Mouse (Mus musculus): ENCODE data around the gene Ap5z1.

Ap5z1 gene

DNA sequence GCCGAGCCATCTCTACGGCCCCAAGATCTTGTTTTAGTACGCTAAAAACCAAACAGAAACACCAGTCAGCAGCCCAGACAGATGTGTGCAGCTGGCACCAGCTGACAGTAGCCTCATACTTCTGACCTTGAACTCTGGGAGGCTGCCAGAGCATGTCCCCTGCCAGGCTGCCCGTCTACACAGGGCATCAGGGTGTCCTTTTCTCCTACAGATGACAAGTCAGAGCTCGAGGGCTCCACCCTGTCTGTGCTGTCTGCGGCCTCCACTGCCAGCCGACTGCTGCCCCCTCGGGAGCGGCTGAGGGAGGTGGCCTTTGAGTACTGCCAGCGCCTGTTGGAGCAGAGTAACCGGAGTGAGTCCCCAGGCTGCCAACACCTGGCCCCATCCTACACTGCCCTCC is 6.1 kb downstream of the Ap5z1 start:
- in situ Hi-C loops (cut with MboI, MseI): no loop called here

DNA sequence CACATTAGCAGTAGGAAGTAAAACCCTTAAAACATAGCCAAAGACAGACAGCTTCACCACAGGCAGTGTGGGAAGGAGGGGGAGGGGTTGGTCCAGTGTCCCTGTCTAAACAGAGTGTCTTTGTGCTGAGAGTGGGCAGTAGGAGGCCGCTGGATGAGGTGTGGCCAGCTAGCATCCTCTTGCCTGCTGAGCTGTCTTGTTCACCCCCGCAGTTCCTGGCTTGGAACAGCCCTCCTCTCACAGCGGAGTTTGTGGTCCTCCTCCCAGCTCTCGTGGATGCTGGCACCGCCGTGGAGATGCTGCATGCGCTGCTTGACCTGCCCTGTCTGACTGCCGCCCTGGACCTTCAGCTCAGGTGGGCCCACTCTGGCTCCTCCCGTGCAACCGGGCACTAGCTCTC is 10.0 kb downstream of the Ap5z1 start:
- in situ Hi-C loops (cut with MboI, MseI): no loop called here

- in situ Hi-C loops (cut with MboI, MseI): no loop called here
These were observed 11.9 kb downstream of the Ap5z1 start for GRCm38 (mm10) chr5:142475669-142476068.

DNA sequence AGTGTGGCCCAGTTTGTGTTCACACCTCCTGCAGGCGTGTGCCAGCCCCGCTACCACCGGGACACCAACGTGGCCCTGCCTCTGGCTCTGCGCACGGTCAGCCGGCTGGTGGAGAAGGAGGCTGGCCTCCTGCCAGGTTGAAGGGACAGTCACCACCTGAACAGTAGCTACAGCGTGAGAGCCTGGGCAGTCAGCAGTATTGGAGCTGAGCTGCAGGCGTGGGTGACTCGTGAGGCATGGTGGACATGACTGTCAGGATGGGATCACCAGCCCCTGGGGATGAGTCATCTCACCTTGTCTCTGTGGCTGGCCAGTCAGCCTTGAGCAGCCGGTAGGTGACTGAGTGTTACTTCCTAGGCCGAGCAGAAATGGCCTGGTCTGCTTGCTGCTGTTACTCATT is 13.6 kb downstream of the Ap5z1 start:
- in situ Hi-C loops (cut with MboI, MseI): no loop called here

DNA sequence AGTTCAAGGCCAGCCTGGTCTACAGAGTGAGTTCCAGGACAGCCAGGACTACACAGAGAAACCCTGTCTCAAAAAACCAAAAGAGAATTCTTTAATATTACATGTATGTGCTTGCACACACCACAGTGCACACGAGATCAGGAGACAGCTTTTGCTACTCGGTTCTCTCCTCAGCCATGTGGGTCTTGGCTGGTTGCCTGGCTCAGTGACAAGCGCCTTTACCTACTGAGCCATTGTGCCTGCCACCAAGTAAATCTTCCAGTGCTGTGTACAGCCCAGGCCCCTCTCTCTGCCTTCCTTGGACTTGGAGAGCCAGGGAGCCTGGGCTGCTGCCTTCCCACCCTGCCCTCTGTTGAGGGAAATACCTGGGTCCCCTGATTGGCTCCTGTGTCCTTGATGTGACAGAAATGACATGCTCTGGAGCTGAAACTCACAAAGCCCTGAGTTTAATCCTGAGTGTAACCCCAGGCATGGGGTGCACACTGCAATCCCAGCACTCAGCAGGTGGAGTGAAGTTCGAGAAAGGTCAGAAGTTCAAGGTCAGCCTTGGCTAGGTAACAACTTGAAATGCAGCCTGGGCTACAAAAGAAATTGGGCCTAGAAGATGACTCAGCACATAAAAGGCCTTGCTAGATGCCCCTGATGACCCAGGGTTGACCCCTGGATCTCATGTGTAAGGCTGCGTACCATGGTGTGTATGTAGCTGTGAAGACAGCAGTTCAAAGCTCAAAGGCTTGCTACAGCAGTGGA is 14.3 kb downstream of the Ap5z1 start:
- in situ Hi-C loops (cut with MboI, MseI): no loop called here

GRCm38 (mm10) chr5:142478829-142479435 is 15.2 kb downstream of the Ap5z1 start:
- in situ Hi-C loops (cut with MboI, MseI): no loop called here

DNA sequence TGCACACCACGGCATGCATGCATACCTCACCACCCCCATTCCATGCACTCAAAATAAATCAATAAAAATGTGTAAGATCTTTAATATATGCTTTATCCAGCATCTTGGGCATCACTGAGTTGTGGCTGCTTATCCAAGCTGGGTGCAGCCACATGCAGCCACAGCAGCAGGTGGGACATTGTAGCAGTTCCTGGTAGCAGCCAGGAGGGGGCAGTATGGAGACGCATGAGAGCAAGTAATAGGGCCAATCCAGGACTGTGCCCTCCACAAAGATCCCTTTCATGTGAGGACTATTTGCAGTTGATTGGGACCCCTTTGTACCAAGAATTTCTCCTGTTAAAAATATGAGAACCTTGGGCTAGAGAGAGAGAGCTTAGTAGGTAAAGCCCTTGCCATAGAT is 18.8 kb downstream of the Ap5z1 start:
- in situ Hi-C loops (cut with MboI, MseI): loop anchor here (5.0 kb wide), 1 partner anchor 65 kb away; no protein-coding TSS in a partner anchor

DNA sequence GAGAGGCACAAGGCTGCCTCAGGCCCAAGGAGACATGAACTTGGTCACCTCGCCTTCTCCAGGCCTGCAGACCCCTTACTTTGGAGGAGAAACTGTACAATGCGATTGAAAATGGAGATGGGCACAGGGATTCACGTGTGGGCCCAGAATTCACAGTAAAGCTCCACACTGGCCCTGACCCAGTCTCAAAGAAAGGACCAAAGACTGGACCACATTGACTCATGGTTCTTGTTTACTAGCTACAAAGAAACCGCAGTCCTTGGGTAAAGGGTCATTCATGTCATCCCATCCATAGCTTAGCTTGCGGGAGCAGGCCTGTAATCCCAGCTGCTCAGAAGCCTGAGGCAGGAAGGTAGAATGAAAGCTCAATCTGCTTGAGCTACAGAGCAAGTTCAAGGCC is 19.8 kb downstream of the Ap5z1 start:
- in situ Hi-C loops (cut with MboI, MseI): loop anchor here (5.0 kb wide), 1 partner anchor 64 kb away; no protein-coding TSS in a partner anchor

DNA sequence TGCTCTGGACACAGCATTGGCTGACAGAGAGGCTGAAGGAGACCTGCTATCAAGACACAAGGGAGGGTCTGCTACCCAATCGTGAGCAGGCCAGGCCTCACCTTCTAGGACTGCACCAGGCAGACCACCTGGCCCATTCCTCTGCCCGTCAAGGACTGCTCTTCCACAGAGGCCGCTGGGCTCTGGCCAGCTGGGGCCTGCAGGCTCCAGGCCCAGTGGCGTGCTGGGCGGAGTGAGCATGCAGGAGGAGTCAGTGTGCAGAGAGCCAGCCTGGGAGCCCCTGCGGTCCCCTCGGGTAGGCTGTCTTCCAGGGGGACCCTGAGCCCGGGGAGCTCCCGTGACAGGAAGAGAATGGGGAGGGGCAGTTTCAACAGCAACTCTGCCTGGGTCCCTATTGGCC is 22.9 kb downstream of the Ap5z1 start:
- in situ Hi-C loops (cut with MboI, MseI): no loop called here

- in situ Hi-C loops (cut with MboI, MseI): no loop called here
These were observed 26.4 kb downstream of the Ap5z1 start for GRCm38 (mm10) chr5:142489955-142490707.

DNA sequence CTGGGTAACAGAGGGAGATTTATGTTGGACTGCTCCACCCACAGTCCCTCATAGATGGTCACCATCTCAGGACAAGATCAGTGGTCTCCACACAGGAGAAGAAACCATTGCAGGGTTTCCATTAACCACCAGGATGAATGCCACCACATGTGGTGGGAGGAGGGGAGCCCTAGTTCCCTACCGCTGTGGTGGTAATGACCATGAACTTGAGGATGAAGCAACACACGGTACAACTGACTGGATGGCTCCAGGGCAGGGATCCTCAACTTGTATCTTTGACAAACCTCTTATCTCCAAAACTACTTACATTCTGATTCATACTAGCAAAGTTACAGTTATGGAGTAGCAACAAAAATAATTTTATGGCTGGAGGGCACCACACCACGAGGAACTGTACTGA is 29.6 kb downstream of the Ap5z1 start:
- in situ Hi-C loops (cut with MboI, MseI): no loop called here

DNA sequence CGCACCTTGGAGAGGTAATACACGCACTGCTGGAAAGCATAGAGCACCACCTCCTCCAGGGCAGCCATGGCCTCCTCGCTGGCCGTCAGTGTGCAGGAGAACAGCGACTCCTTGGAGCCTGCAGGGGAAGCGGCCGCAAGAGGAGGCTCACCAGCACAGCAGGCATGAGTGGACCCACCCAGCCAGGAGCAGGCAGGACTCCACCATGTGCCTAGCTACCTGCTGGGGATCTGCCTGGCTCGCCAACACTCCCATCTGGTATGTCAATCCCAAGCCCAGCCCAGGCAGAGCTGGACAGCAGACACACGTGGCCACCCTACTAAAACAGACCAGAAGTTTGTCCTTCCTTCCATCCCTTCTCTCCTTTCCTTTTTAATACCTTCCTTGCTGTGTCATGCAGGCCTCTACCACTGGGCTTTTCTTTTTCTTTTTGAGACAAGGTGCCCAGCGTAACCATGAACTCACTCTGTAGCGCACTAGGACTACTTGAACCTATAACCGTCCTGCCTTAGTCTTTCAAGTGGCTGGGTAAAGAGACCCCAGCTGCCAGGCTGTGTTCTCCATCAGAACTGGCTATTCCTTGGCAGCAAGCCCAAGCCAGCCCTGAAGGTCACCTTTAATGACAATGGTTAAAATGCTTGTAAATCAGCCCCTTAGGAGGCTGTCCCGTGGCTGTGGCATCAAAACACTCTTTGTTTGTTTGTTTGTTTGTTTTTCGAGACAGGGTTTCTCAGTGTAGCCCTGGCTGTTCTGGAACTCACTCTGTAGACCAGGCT is 31.8 kb downstream of the Ap5z1 start:
- in situ Hi-C loops (cut with MboI, MseI): no loop called here

DNA sequence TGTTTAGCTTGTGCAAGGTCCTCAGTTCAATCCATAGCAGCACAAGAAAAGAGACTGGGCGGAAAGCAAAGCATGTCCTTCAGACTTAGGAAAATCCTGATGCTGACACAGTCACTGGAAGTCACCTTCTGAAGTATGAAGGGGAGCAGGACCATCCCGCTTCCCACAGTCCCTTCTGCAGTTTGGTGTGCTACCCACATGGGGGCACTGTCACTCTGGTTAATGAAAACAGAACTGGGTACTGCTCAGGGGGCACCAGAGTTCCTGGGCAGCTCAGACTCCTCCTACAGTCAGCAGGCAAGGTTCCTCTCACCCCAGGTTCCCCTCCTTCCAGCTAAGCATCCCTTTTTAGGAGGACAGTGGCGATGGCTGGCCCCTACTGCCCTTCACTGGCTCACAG is 35.2 kb downstream of the Ap5z1 start:
- in situ Hi-C loops (cut with MboI, MseI): no loop called here

DNA sequence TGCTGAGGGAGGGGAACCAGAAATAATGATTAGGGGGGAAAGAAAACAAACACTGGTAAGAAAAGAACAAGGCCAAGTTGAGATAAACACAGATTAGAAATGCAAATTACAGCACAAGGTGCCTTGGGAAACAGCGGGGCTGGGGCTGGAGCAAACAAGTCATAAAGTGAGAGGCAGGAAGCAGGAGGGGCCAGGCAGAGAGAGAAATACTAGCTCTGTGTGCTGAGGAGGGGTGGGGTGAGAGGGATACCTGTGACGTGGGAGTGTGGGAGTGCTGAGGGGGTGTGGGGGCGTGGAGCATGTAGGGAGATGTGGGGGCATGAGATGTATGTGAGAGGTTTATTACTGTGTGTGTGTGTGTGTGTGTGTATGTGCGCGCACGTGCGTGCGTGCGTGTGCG is 37.2 kb downstream of the Ap5z1 start:
- in situ Hi-C loops (cut with MboI, MseI): no loop called here

DNA sequence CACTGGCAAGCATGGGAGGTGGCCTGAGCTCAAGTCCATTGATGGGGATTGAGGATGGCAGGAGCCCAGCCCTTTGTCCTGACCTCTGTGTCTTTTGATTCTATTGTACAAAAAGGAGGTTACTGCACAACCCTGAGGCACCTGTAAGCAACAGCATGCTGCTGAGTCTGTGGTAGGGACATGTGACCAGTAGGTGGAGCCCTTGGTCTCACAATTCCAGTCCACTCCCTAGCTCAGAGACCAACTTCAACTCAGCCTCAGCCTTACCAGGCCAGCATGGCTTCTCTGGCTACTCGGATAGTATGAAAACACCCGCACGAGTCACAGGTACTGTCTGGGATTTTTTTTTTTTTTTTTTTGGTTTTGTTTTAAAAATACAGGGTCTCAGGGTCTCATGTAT is 38.7 kb downstream of the Ap5z1 start:
- in situ Hi-C loops (cut with MboI, MseI): no loop called here

GRCm38 (mm10) chr5:142504175-142504574 is 40.4 kb downstream of the Ap5z1 start:
- in situ Hi-C loops (cut with MboI, MseI): no loop called here

GRCm38 (mm10) chr5:142505695-142506423 is 42.1 kb downstream of the Ap5z1 start:
- in situ Hi-C loops (cut with MboI, MseI): no loop called here

DNA sequence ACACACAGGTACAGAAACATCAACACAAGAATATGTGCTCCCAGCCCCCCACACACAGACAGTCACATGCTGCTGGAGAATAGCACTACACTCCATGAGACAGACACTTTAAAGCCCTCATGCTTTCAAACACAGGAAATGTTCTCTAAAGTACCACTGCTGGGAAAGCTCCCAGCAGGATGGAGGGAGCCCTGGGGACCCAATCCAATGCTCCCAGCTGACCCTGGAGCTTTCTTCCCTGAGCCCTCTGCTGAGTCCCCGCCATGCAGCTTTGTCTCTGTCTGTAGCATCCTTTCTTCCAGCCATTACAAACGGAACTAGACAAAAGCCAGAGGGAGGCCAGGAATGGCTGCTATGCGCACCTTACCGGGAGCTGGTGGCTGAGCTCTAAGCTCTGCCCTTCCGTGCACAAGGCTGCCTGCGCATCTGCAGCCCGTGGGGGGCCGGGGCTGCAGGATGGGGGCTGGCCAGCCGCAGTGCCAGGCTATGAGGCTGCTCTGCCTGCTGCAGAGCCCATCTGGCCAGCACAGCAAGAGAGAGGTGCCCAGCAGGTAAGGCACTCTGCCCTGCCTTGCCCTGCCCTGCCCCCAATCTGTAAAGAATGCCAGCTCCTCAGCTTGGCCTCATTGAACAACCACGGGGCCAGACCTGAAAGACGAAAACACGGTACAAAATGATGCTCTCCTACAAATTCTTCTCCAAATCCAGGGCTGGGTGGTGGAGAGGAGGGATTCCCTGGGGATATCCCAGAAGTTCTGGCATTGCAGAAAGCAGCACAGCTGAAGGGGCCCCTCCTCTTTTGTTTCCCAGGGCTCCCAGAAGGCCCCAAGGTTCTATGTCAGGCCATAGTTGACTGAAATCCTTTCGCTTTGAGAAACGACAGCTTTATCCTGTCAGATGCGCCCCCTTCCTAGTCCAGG is 45.7 kb downstream of the Ap5z1 start:
- in situ Hi-C loops (cut with MboI, MseI): no loop called here

DNA sequence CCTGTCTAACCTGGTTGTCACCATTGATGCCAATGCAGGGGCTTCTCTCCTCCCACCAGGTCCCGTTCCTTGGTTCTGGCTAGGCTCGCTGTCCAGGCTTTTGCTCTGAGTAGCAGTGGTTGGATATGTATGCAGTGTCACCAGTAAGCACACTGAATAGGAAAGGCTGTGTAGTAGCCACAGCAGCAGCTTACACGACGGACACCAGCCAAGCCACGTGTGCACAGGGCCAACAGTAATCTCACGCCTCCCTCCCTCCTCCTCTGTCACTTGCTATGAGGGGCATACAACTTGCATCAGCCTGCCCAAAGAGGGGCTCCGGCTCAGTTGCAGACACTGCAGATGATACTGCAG is 46.3 kb downstream of the Ap5z1 start:
- in situ Hi-C loops (cut with MboI, MseI): no loop called here

GRCm38 (mm10) chr5:142512112-142512511 is 48.4 kb downstream of the Ap5z1 start:
- in situ Hi-C loops (cut with MboI, MseI): no loop called here
